Mouse (Mus musculus) midbrain, postnatal 0 days (tissue): ENCODE measurements around the gene Olfr822. TPM values are rescaled to one million over a fixed set of nuclear protein-coding genes. Genes with fewer than 3 reads are reported as not detected.
A peak's percentile ranks its signal among the peaks of the same experiment; 100 is the strongest.
"Not testable (repeated sequence)": the region's sequence is repeated elsewhere in the genome, so short reads cannot be mapped to it uniquely, and the experiment has no call there.

ENCODE experiments used
- ATAC-seq: fragments of 200-750 bp; cut with Nextera tagmentation; 2 replicates; pipeline ENCODE4 v1.8.0; 2017; ENCODE audit warnings: moderate number of reproducible peaks, mild to moderate bottlenecking, moderate TSS enrichment, moderate library complexity; ENCODE audit not compliant: low FRiP score
- DNase-seq: peaks from one replicate; pipeline ENCODE4 v3.0.0-alpha.2; 2015; ENCODE audit warnings: low spot score
- H3K27ac ChIP-seq: fragments of 300-500 bp; sonication (generic); 2 replicates; pipeline ENCODE4 v1.5.1; 2014; ENCODE audit warnings: low read depth, mild to moderate bottlenecking, low read length, mixed read lengths
- H3K27me3 ChIP-seq: fragments of 300-500 bp; sonication (generic); 2 replicates; pipeline ENCODE4 v1.6.1; 2014; ENCODE audit warnings: low read length, control low read depth, mixed read lengths; ENCODE audit not compliant: insufficient read depth
- H3K36me3 ChIP-seq: fragments of 300-500 bp; sonication (generic); 2 replicates; pipeline ENCODE4 v1.6.1; 2014; ENCODE audit warnings: low read length, control low read depth, mixed read lengths; ENCODE audit not compliant: insufficient read depth
- H3K4me1 ChIP-seq: fragments of 300-500 bp; sonication (generic); 2 replicates; pipeline ENCODE4 v1.6.1; 2014; ENCODE audit warnings: mild to moderate bottlenecking, control low read depth, antibody characterized with exemption, low read length, mixed read lengths; ENCODE audit not compliant: insufficient read depth
- H3K4me2 ChIP-seq: fragments of 300-500 bp; sonication (generic); 2 replicates; pipeline ENCODE4 v1.6.1; 2014; ENCODE audit warnings: low read depth, mild to moderate bottlenecking, low read length, mixed read lengths; ENCODE audit not compliant: poor library complexity, severe bottlenecking
- H3K4me3 ChIP-seq: fragments of 300-500 bp; sonication (generic); 2 replicates; pipeline ENCODE4 v1.5.1; 2014; ENCODE audit warnings: low read depth, mild to moderate bottlenecking, low read length, moderate library complexity
- H3K9ac ChIP-seq: fragments of 300-500 bp; sonication (generic); replicated peaks from 2 replicates; pipeline ENCODE4 v1.6.1; 2014; ENCODE audit warnings: mild to moderate bottlenecking, low read length, moderate library complexity, mixed read lengths; ENCODE audit not compliant: poor library complexity, severe bottlenecking
- H3K9me3 ChIP-seq: fragments of 300-500 bp; sonication (generic); 2 replicates; pipeline ENCODE4 v1.6.1; 2016; ENCODE audit warnings: low read length, control low read depth
- CTCF ChIP-seq: IDR thresholded peaks from 2 replicates; pipeline ENCODE4 v1.5.1; 2016; ENCODE audit warnings: antibody characterized with exemption, mild to moderate bottlenecking
- WGBS: fragments of 180-500 bp; shearing (Covaris S2); extraction: QIAGEN DNeasy Blood & Tissue Kit; methylation state at CpG from one replicate; pipeline ENCODE4 v1.1.7; 2014; 5-methylcytosine and 5-hydroxymethylcytosine counted together
- polyA plus RNA-seq: library from polyadenylated mRNA; unstranded; fragments of >200 nt; fragmentation: Nextera tagmentation; extraction: Ambion mirVana; gene quantifications from 2 replicates; pipeline ENCODE4 v1.2.1, GENCODE M21; 2015
- total RNA-seq: library from RNA; depleted of rRNA; stranded (reverse); fragments of >200 nt; gene quantifications from 2 replicates; pipeline ENCODE4 v1.2.3, GENCODE M21; 2014; rRNA removed

Gene Olfr822
- total RNA-seq, result not detected in 2 replicates
- not detected in 2 replicates for polyA plus RNA-seq

DNA sequence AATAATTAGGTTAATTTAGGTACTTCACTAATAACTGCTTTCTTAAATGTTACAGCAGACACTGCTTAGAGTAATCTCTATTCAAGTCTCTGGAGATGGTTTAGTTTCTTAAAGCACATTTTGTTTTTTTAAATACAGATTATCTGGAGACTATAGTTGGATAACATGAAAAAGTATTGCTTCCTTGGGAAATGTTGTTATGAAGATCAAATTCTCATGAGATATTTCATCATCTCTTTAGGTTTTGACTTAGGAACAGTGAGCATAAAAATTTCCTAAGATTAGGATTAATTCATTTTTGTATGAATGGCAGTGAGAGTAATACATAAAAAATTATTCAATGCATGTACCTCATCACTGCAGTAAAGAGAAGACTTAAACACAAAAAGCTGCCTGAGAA is at the start of gene Olfr822:
TSS of gene Olfr822 (plus strand) at position 301 of the 400 bp plus-strand sequence.
- Histone ChIP-seq H3K4me3 (no peak within 1 kb of the TSS), H3K9me3 (no peaks in the 10 kb centered on the region), H3K4me2 (no peak within 1 kb of the TSS), H3K27me3 (no peaks in the 10 kb centered on the region), H3K9ac (no peak within 1 kb of the TSS), H3K36me3 (no peaks in the 10 kb centered on the region), H3K27ac (no peak within 1 kb of the TSS), H3K4me1 (no peaks in the 10 kb centered on the region)
- DNase-seq, result no peak
- no peak for TF ChIP-seq CTCF
- ATAC-seq, result no peak

DNA sequence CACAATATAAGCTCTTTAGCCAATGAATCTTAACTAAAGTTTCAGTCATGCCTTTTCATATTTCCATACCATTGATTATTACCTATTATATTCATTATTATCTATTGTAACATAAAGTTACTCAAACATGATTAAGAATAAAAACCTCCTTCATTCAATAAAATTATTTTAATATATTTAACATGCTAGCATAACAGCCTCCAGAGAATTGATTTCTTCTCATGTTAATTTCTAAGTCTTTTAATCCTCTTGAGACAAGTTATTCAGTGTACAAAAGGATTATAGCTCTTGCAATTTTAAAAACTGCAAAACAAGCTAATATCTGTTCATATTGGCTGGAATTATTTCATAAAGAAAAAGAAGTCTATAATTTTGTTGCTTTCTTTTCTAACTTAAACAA is 41.0 kb upstream of the Olfr822 start, which contains the start of gene Olfr821:
TSS of gene Olfr821 (plus strand) at position 301 of the 400 bp plus-strand sequence.
- Histone ChIP-seq H3K9ac (no peak within 1 kb of the TSS), H3K4me3 (no peak within 1 kb of the TSS), H3K4me1 (no peaks in the 10 kb centered on the region), H3K4me2 (no peak within 1 kb of the TSS), H3K27ac (no peak within 1 kb of the TSS), H3K36me3 (no peaks in the 10 kb centered on the region), H3K27me3 (no peaks in the 10 kb centered on the region), H3K9me3 (no peaks in the 10 kb centered on the region)
- ATAC-seq, result no peak
- no peak for DNase-seq
- TF ChIP-seq CTCF, result no peak

GRCm38 (mm10) chr10:130037096-130037495 is 33.9 kb upstream of the Olfr822 start:
- DNase-seq (no peak), ATAC-seq (no peak)
- Histone ChIP-seq H3K4me2 (no peak overlapping the region), H3K9ac (no peak overlapping the region), H3K27me3 (no peaks in the 10 kb centered on the region), H3K27ac (no peak overlapping the region), H3K36me3 (no peaks in the 10 kb centered on the region), H3K9me3 (no peaks in the 10 kb centered on the region), H3K4me1 (no peaks in the 10 kb centered on the region), H3K4me3 (no peak overlapping the region)
- 69% methylated on average over 6 of the region's 6 CpGs for WGBS
- no peak for TF ChIP-seq CTCF

DNA sequence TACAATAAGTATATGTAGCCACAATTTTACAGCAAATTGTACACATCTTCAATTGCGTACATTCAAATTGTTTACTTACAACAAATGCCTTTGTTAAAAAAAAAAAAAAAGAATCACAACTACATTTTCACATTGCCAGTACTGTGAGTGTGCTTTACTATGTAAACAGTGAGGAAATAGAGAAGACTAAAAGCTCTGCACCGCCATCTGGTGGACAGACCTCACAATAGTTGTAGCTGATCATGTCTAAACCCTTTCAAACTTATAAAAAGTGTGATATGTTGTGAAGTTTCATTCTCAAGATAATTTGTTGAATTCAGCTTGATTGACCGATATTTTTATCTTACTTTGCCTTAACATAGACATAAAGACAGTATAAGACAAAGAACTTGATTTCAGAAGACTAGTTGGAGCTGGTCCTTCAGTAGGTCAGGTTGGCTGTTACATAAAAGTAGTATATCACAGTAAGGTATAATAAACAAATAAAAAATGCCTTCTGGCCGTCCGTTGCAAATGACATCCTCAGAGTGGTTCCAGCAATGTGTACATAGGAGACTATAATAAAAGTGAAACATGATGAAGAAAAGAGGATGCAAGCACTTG is 21.9 kb downstream of the Olfr822 start:
- H3K27ac ChIP-seq, result no peak overlapping the region
- no peak overlapping the region for H3K4me3 ChIP-seq
- H3K4me1 ChIP-seq, result no peaks in the 10 kb centered on the region
- no peaks in the 10 kb centered on the region for H3K27me3 ChIP-seq
- H3K36me3 ChIP-seq, result no peaks in the 10 kb centered on the region
- peak; percentile 86 for TF ChIP-seq CTCF
- H3K4me2 ChIP-seq, result no peak overlapping the region
- ATAC-seq (no peak), DNase-seq (peak; percentile 85)
- no peak overlapping the region for H3K9ac ChIP-seq
- H3K9me3 ChIP-seq, result no peaks in the 10 kb centered on the region
- 20% methylated on average over 5 of the region's 5 CpGs for WGBS

- DNase-seq, result peak; percentile 47
- ATAC-seq, result no peak
- TF ChIP-seq CTCF, result peak; percentile 76
These were observed 25.1 kb downstream of the Olfr822 start for GRCm38 (mm10) chr10:130096104-130096503.

DNA sequence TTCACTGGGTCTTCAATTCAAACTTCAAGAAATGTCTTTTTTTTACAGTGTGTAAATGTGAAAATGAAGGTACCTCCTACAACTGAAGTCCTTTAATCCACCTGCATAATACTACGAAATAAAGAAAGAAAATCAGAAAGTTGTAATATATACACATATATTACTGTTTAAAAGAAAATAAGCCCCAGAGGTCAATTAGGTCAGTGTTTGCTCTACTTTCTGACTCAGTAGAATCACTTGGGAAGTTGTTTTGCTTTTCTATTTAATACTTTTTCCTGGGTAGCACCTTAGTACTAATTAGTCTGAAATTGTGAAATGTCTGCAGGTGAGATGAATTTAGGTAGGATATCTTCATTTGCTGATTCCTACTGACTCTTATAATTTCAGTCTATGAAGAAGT is 44.3 kb downstream of the Olfr822 start, which contains the start of gene Olfr823:
TSS of gene Olfr823 (minus strand) at position 101 of the 400 bp plus-strand sequence.
- WGBS, result 87% methylated on average over 1 of the region's 1 CpGs
- not testable (repeated sequence) for H3K36me3 ChIP-seq, DNase-seq

More at GRCm38 (mm10) chr10:130096104-130096503, 25.1 kb downstream of the Olfr822 start:
- Histone ChIP-seq H3K9ac (no peak overlapping the region), H3K36me3 (no peaks in the 10 kb centered on the region), H3K4me3 (no peak overlapping the region), H3K27me3 (no peaks in the 10 kb centered on the region), H3K4me2 (no peak overlapping the region), H3K27ac (no peak overlapping the region), H3K9me3 (no peaks in the 10 kb centered on the region), H3K4me1 (no peaks in the 10 kb centered on the region)

DNA sequence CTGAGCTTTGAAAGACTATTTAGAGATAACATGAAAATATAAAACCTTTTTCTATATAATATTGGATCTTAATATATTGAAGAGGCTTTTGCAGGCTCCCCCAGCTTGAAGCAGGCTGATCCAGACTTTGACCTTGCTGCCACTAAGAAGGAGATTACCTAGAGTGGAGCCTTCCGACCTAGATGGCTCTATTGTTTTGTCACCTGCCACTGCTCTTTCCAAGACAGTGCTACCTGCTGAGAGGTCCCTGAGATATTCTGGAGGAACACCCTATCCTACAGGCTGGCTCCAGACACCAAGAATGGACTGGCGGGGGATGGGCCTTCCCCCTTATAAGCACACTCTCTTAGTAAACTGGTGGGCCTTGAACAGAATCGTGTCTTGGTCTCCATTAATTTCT is 45.0 kb downstream of the Olfr822 start:
- H3K4me2 ChIP-seq, H3K4me3 ChIP-seq, H3K27ac ChIP-seq, H3K36me3 ChIP-seq, H3K9ac ChIP-seq, H3K4me1 ChIP-seq, DNase-seq, H3K9me3 ChIP-seq, ATAC-seq, H3K27me3 ChIP-seq: not testable (repeated sequence)
- WGBS, result 56% methylated on average over 3 of the region's 3 CpGs

More for the DNA sequence above, 44.3 kb downstream of the Olfr822 start, which contains the start of gene Olfr823:
- not testable (repeated sequence) for H3K27me3 ChIP-seq, H3K4me2 ChIP-seq, ATAC-seq, H3K4me1 ChIP-seq, H3K4me3 ChIP-seq, H3K9ac ChIP-seq, H3K27ac ChIP-seq, H3K9me3 ChIP-seq
